Mouse (Mus musculus): Measurements from ENCODE around the gene Osbpl11.
A peak's percentile ranks its signal among the peaks of the same experiment; 100 is the strongest.

Osbpl11 gene

GRCm38 (mm10) chr16:33242046-33242445, 57.2 kb downstream of the Osbpl11 start:
- DNase-seq (ENCODE audit: low read depth, low spot score), result no peak

- DNase-seq (ENCODE audit: low read depth, low spot score), result peak; percentile 45
These were observed 59.3 kb downstream of the Osbpl11 start for GRCm38 (mm10) chr16:33244136-33244691.

- DNase-seq (ENCODE audit: low read depth, low spot score), result no peak
These were observed 60.1 kb downstream of the Osbpl11 start for GRCm38 (mm10) chr16:33244933-33245470.

- DNase-seq (ENCODE audit: low read depth, low spot score), result no peak
These were observed 61.7 kb downstream of the Osbpl11 start for GRCm38 (mm10) chr16:33246526-33246925.

- DNase-seq (ENCODE audit: low read depth, low spot score), result no peak
These were observed 62.1 kb downstream of the Osbpl11 start for GRCm38 (mm10) chr16:33247006-33247405.

- DNase-seq (ENCODE audit: low read depth, low spot score), result peak; percentile 60
These were observed 65.8 kb downstream of the Osbpl11 start for GRCm38 (mm10) chr16:33250651-33251120.

GRCm38 (mm10) chr16:33251194-33252051, 66.6 kb downstream of the Osbpl11 start, which contains the start of gene Snx4:
Gene Snx4, plus strand, starts transcription at chr16:33251442.
- DNase-seq (ENCODE audit: low read depth, low spot score), result peak; percentile 92

- DNase-seq (ENCODE audit: low read depth, low spot score), result no peak
These were observed 70.7 kb downstream of the Osbpl11 start for GRCm38 (mm10) chr16:33255601-33256000.

GRCm38 (mm10) chr16:33258530-33258929, 73.7 kb downstream of the Osbpl11 start:
- DNase-seq (ENCODE audit: low read depth, low spot score), result no peak

- no peak for DNase-seq (ENCODE audit: low read depth, low spot score)
These were observed 75.0 kb downstream of the Osbpl11 start for GRCm38 (mm10) chr16:33259824-33260223.

- peak; percentile 27 for DNase-seq (ENCODE audit: low read depth, low spot score)
These were observed 76.0 kb downstream of the Osbpl11 start for GRCm38 (mm10) chr16:33260825-33261224.

- DNase-seq (ENCODE audit: low read depth, low spot score), result no peak
These were observed 76.8 kb downstream of the Osbpl11 start for GRCm38 (mm10) chr16:33261584-33262061.

- DNase-seq (ENCODE audit: low read depth, low spot score), result no peak
These were observed 77.2 kb downstream of the Osbpl11 start for GRCm38 (mm10) chr16:33262096-33262495.

GRCm38 (mm10) chr16:33267616-33268253, 82.9 kb downstream of the Osbpl11 start:
- no peak for DNase-seq (ENCODE audit: low read depth, low spot score)

- DNase-seq (ENCODE audit: low read depth, low spot score), result no peak
These were observed 87.0 kb downstream of the Osbpl11 start for GRCm38 (mm10) chr16:33271824-33272223.

- DNase-seq (ENCODE audit: low read depth, low spot score), result no peak
These were observed 98.2 kb downstream of the Osbpl11 start for GRCm38 (mm10) chr16:33283079-33283478.

- no peak for DNase-seq (ENCODE audit: low read depth, low spot score)
These were observed 103.7 kb downstream of the Osbpl11 start for GRCm38 (mm10) chr16:33288536-33288935.

GRCm38 (mm10) chr16:33289981-33290380, 105.1 kb downstream of the Osbpl11 start:
- no peak for DNase-seq (ENCODE audit: low read depth, low spot score)

- no peak for DNase-seq (ENCODE audit: low read depth, low spot score)
These were observed 107.4 kb downstream of the Osbpl11 start for GRCm38 (mm10) chr16:33292241-33292640.

All from 3T3-L1 (cell line).